Mouse (Mus musculus) intestine, embryonic 15.5 days (tissue): ENCODE measurements around the gene Syp. TPM values are rescaled to one million over a fixed set of nuclear protein-coding genes. Genes with fewer than 3 reads are reported as not detected.
A peak's percentile ranks its signal among the peaks of the same experiment; 100 is the strongest.

Source experiments
- ATAC-seq: fragments of 200-750 bp; cut with Nextera tagmentation; 2 replicates; pipeline ENCODE4 v1.8.0; 2017; ENCODE audit warnings: moderate TSS enrichment, moderate library complexity
- H3K27ac ChIP-seq: fragments of 300-500 bp; sonication (generic); 2 replicates; pipeline ENCODE4 v1.5.1; 2015; ENCODE audit warnings: mild to moderate bottlenecking, inconsistent platforms
- H3K27me3 ChIP-seq: fragments of 300-500 bp; sonication (generic); replicated peaks from 2 replicates; pipeline ENCODE4 v1.6.1; 2015; ENCODE audit warnings: inconsistent platforms
- H3K36me3 ChIP-seq: fragments of 300-500 bp; sonication (generic); 2 replicates; pipeline ENCODE4 v1.6.1; 2015; ENCODE audit warnings: inconsistent platforms
- H3K4me1 ChIP-seq: fragments of 300-500 bp; sonication (generic); replicated peaks from 2 replicates; pipeline ENCODE4 v1.6.1; 2015; ENCODE audit warnings: inconsistent platforms
- H3K4me2 ChIP-seq: fragments of 300-500 bp; sonication (generic); replicated peaks from 2 replicates; pipeline ENCODE4 v1.6.1; 2015; ENCODE audit warnings: mild to moderate bottlenecking, inconsistent platforms
- H3K4me3 ChIP-seq: fragments of 300-500 bp; sonication (generic); replicated peaks from 2 replicates; pipeline ENCODE4 v1.5.1; 2015; ENCODE audit warnings: inconsistent platforms
- H3K9ac ChIP-seq: fragments of 300-500 bp; sonication (generic); 2 replicates; pipeline ENCODE4 v1.6.1; 2015; ENCODE audit warnings: inconsistent platforms
- H3K9me3 ChIP-seq: fragments of 300-500 bp; sonication (generic); 2 replicates; pipeline ENCODE4 v1.6.1; 2016; ENCODE audit warnings: inconsistent platforms
- WGBS: fragments of 180-500 bp; shearing (Covaris S2); methylation state at CpG from one replicate; pipeline ENCODE4 v1.1.7; 2015; 5-methylcytosine and 5-hydroxymethylcytosine counted together
- polyA plus RNA-seq: library from polyadenylated mRNA; unstranded; fragments of >200 nt; fragmentation: Nextera tagmentation; extraction: Ambion mirVana; gene quantifications from 2 replicates; pipeline ENCODE4 v1.2.1, GENCODE M21; 2015

Gene Syp
- polyA plus RNA-seq: 6.3 and 6.5 TPM in 2 replicates

- H3K4me1 ChIP-seq: no peaks in the 10 kb centered on the region
- no peaks in the 10 kb centered on the region for H3K9me3 ChIP-seq
- peak; percentile 90 for ATAC-seq
- H3K4me2 ChIP-seq: peak within 1 kb of the TSS; percentile 51
- H3K4me3 ChIP-seq: peak within 1 kb of the TSS; percentile 20
- WGBS: 21% methylated on average over 35 of the region's 42 CpGs
- no peak within 1 kb of the TSS for H3K27ac ChIP-seq
- no peaks in the 10 kb centered on the region for H3K36me3 ChIP-seq
- H3K9ac ChIP-seq: no peak within 1 kb of the TSS
- 0 out of 2 replicates have a peak, but pooled peaks cover 2% of the 10 kb centered on the region for H3K27me3 ChIP-seq
Measured at GRCm38 (mm10) chrX:7638401-7639091, at the start of gene Syp. Gene Syp, plus strand, starts transcription at chrX:7638471.

GRCm38 (mm10) chrX:7595371-7595770, 42.9 kb upstream of the Syp start:
- 87% methylated on average over 9 of the region's 9 CpGs for whole genome bisulfite sequencing
- H3K36me3 ChIP-seq: no peaks in the 10 kb centered on the region
- no peaks in the 10 kb centered on the region for H3K27me3 ChIP-seq
- H3K9ac ChIP-seq: no peak overlapping the region
- H3K4me3 ChIP-seq: no peak overlapping the region
- H3K4me1 ChIP-seq: no peaks in the 10 kb centered on the region
- no peak overlapping the region for H3K4me2 ChIP-seq
- no peaks in the 10 kb centered on the region for H3K9me3 ChIP-seq
- no peak for ATAC-seq
- H3K27ac ChIP-seq: no peak overlapping the region

- ATAC-seq: no peak
- Histone ChIP-seq H3K36me3 (no peaks in the 10 kb centered on the region), H3K4me1 (no peaks in the 10 kb centered on the region), H3K9me3 (no peaks in the 10 kb centered on the region), H3K27ac (no peak overlapping the region), H3K4me3 (no peak overlapping the region), H3K4me2 (peak overlapping the region; percentile 53), H3K9ac (no peak overlapping the region), H3K27me3 (no peaks in the 10 kb centered on the region)
- 87% methylated on average over 7 of the region's 7 CpGs for WGBS
Measured at GRCm38 (mm10) chrX:7604004-7604403, 34.3 kb upstream of the Syp start.

- Histone ChIP-seq H3K4me1 (no peaks in the 10 kb centered on the region), H3K9ac (peak within 1 kb of the TSS; percentile 51), H3K27ac (no peak within 1 kb of the TSS), H3K4me3 (peak within 1 kb of the TSS; percentile 45), H3K36me3 (no peaks in the 10 kb centered on the region), H3K27me3 (no peaks in the 10 kb centered on the region), H3K4me2 (peak within 1 kb of the TSS; percentile 53), H3K9me3 (no peaks in the 10 kb centered on the region)
- ATAC-seq: peak; percentile 97
- WGBS: 21% methylated on average over 28 of the region's 28 CpGs
Measured at GRCm38 (mm10) chrX:7604879-7605574, 33.2 kb upstream of the Syp start, which contains the start of gene Ccdc22. Gene Ccdc22, minus strand, starts transcription at chrX:7605517.

GRCm38 (mm10) chrX:7605575-7605941, 32.7 kb upstream of the Syp start:
- H3K4me2 ChIP-seq: no peak overlapping the region
- WGBS: 32% methylated on average over 8 of the region's 8 CpGs
- H3K4me1 ChIP-seq: 0 out of 2 replicates have a peak, but pooled peaks cover 2% of the 10 kb centered on the region
- H3K36me3 ChIP-seq: no peaks in the 10 kb centered on the region
- no peaks in the 10 kb centered on the region for H3K27me3 ChIP-seq
- ATAC-seq: peak; percentile 57
- no peaks in the 10 kb centered on the region for H3K9me3 ChIP-seq
- no peak overlapping the region for H3K27ac ChIP-seq
- no peak overlapping the region for H3K9ac ChIP-seq
- no peak overlapping the region for H3K4me3 ChIP-seq

- no peak within 1 kb of the TSS for H3K4me3 ChIP-seq
- no peaks in the 10 kb centered on the region for H3K27me3 ChIP-seq
- WGBS: 82% methylated on average over 6 of the region's 6 CpGs
- H3K4me2 ChIP-seq: no peak within 1 kb of the TSS
- H3K4me1 ChIP-seq: 0 out of 2 replicates have a peak, but pooled peaks cover 2% of the 10 kb centered on the region
- H3K36me3 ChIP-seq: no peaks in the 10 kb centered on the region
- ATAC-seq: no peak
- H3K9me3 ChIP-seq: no peaks in the 10 kb centered on the region
- H3K27ac ChIP-seq: no peak within 1 kb of the TSS
- H3K9ac ChIP-seq: no peak within 1 kb of the TSS
Measured at GRCm38 (mm10) chrX:7606783-7607182, 31.5 kb upstream of the Syp start, which contains the start of gene Cacna1f. Gene Cacna1f, plus strand, starts transcription at chrX:7607083.

GRCm38 (mm10) chrX:7610035-7610434, 28.2 kb upstream of the Syp start:
- H3K4me3 ChIP-seq: peak overlapping the region; percentile 38
- H3K9me3 ChIP-seq: no peaks in the 10 kb centered on the region
- no peak overlapping the region for H3K9ac ChIP-seq
- no peaks in the 10 kb centered on the region for H3K36me3 ChIP-seq
- H3K4me2 ChIP-seq: peak overlapping the region; percentile 78
- no peak overlapping the region for H3K27ac ChIP-seq
- no peaks in the 10 kb centered on the region for H3K27me3 ChIP-seq
- H3K4me1 ChIP-seq: 0 out of 2 replicates have a peak, but pooled peaks cover 2% of the 10 kb centered on the region
- no peak for ATAC-seq
- 28% methylated on average over 21 of the region's 21 CpGs for WGBS

GRCm38 (mm10) chrX:7610536-7611258, 27.6 kb upstream of the Syp start:
- Histone ChIP-seq H3K9me3 (no peaks in the 10 kb centered on the region), H3K4me2 (peak overlapping the region; percentile 78), H3K36me3 (no peaks in the 10 kb centered on the region), H3K4me3 (peak overlapping the region; percentile 38), H3K9ac (peak overlapping the region; percentile 32), H3K4me1 (0 out of 2 replicates have a peak, but pooled peaks cover 2% of the 10 kb centered on the region), H3K27ac (no peak overlapping the region), H3K27me3 (no peaks in the 10 kb centered on the region)
- no peak for ATAC-seq
- 22% methylated on average over 26 of the region's 26 CpGs for WGBS

GRCm38 (mm10) chrX:7617889-7618551, 20.3 kb upstream of the Syp start:
- Histone ChIP-seq H3K4me1 (no peaks in the 10 kb centered on the region), H3K27me3 (no peaks in the 10 kb centered on the region), H3K9ac (no peak overlapping the region), H3K4me2 (no peak overlapping the region), H3K36me3 (no peaks in the 10 kb centered on the region), H3K4me3 (no peak overlapping the region), H3K27ac (no peak overlapping the region), H3K9me3 (no peaks in the 10 kb centered on the region)
- WGBS: 81% methylated on average over 12 of the region's 12 CpGs
- no peak for ATAC-seq

GRCm38 (mm10) chrX:7632560-7632959, 5.7 kb upstream of the Syp start:
- Histone ChIP-seq H3K4me3 (no peak overlapping the region), H3K4me2 (no peak overlapping the region), H3K27ac (no peak overlapping the region), H3K9me3 (no peaks in the 10 kb centered on the region), H3K36me3 (no peaks in the 10 kb centered on the region), H3K4me1 (no peaks in the 10 kb centered on the region), H3K27me3 (no peaks in the 10 kb centered on the region), H3K9ac (no peak overlapping the region)
- no peak for ATAC-seq
- WGBS: 88% methylated on average over 6 of the region's 6 CpGs

- H3K36me3 ChIP-seq: no peaks in the 10 kb centered on the region
- H3K27me3 ChIP-seq: no peaks in the 10 kb centered on the region
- H3K4me2 ChIP-seq: no peak overlapping the region
- H3K9ac ChIP-seq: no peak overlapping the region
- WGBS: 68% methylated on average over 3 of the region's 3 CpGs
- no peaks in the 10 kb centered on the region for H3K4me1 ChIP-seq
- H3K9me3 ChIP-seq: no peaks in the 10 kb centered on the region
- no peak overlapping the region for H3K4me3 ChIP-seq
- no peak for ATAC-seq
- no peak overlapping the region for H3K27ac ChIP-seq
Measured at GRCm38 (mm10) chrX:7635101-7635500, 3.2 kb upstream of the Syp start.
